Mouse (Mus musculus) layer of hippocampus, postnatal 36 days (tissue): ENCODE results near the gene Chrnd. TPM values are rescaled to one million over a fixed set of nuclear protein-coding genes. Genes with fewer than 3 reads are reported as not detected.

Experiments used
- DNase-seq, 2 experiments: peaks; one replicate each; pipeline ENCODE4 v3.0.0; 2022
- total RNA-seq, 2 experiments: library from RNA; stranded (reverse); gene quantifications; 2 replicates each; pipeline ENCODE4 v1.2.3; 2021

The Chrnd gene
- total RNA-seq: not detected

DNA sequence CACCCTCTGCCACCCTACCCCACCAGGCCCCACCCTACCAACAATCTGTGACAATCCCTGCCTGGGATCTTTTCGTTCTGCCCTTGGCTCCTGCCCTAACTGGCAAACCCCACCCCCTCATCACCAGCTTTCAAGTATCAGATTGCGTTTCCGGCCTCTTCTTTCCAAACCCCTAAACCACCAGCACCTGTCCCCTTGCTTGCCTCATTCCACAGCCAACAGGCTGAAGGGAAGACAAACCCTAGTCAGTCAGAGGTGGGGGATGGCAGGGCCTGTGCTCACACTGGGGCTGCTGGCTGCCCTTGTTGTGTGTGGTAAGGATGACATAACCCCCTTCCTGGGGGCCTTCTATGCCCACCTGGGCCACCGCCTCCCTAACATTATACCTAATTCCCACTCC lies at the start of gene Chrnd:
Gene Chrnd, plus strand, starts transcription at position 179 of the 400 bp plus-strand sequence.
- no peak for DNase-seq

DNA sequence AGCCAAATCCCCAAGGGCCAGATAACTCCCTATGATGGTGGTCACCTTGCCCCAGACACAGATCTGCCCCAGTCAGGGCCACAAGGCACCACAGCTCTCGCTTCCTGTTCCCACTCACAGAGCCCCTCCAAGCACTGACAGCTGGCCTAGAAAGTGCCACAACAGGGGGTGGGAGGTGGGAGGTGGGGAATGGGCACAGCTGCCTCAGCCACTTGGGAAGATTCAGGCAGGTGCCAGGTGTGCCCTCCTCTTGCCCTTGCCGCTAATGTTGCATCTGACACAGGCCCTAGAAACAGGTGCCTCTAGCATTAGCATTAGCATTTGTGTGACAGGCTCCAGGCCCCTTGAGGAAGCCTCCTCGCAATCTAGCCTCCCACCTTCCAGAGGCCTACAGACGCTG lies 48.9 kb upstream of the Chrnd start:
- no peak for DNase-seq

DNA sequence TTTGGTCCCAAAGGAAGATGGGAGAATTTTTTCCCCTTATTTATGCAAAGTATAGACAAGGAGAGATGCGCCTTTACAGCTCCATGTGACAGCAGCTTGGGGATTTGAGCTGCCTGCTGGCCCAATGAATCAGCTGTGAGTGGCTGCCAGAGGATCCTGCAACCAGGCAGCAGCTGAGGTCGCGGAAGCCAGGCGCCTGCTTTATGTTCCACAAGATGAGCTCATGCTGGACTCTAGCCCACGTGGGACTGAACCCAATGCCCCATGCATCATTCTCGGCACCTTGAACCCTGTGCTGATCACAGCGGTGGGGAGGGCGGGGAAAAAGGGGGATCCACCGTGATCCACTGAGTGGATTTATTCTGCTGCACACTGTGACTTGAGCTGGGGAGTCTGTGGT lies 48.0 kb upstream of the Chrnd start:
- peak in 1 of 2 experiments; percentile 23 for DNase-seq

GRCm38 (mm10) chr1:87143141-87143540 lies 47.3 kb upstream of the Chrnd start:
- DNase-seq: no peak

- DNase-seq: no peak
Measured at GRCm38 (mm10) chr1:87149422-87149821, 41.0 kb upstream of the Chrnd start.

- no peak for DNase-seq
Measured at GRCm38 (mm10) chr1:87151286-87151685, 39.1 kb upstream of the Chrnd start.

DNA sequence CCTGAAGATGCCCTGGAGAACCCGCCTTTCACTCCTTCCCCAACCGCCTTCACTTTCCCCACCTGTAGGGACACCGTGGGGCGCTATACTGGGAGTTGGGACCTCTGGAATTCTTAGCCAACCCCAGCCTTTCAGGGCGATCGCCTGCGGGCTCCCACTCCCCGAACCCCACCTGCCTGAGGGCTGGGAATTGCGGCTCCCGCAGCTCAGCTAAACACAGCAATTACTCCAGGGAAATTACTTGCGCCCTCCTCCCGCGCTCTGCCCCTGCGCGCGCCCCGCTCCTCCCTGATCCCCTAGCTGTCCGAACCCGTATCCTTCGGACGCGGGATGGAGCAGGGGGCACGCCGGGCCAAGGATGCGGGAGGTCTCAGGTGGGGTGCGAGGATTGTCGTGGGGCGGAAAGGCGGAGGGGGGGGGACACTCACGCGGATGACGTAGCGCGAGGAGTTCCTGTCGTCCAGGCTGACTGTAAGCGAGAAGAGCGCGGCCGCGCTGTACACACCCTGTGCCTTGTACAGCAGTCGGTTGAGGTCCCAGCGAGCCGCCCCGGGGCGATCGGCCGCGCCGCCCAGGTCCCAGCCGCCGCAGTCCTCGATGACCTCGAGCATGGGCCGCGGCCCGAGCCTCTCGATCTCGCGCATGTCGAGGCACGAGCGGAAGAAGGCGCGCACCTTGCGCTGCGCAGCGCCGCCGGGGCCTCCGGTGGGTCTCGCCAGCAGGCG lies 36.5 kb upstream of the Chrnd start:
- DNase-seq: no peak

DNA sequence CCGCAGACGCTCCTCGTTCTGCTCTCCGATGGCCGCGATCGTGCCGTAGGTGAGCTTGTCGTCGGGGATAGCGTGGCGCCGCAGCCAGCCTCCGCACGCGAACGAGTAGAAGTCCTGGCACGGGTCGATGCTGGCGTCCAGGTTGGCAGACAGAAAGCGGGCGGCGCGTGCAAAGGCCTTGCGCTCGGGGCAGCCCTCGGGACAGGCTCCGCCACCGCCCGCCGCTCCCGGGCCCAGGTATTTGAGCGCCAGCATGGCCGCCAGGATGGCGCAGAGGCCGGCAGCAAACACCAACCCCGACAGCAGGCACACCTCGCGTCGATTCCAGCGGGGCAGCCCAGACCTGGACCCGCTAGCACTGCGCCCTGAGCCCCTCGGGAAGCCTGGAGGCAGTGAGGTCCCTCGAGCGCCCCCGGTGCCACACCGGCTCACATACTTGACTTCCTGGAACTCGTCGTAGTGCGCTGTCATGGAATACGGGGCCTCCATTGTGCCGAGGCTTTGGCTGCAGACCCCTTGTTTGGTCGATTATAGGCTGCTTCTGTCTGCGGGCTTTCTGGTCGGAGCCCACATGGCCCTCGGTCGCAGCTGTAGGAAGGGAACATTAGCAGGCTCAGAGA lies 35.8 kb upstream of the Chrnd start:
- no peak for DNase-seq

- no peak for DNase-seq
Measured at GRCm38 (mm10) chr1:87155531-87156198, 34.7 kb upstream of the Chrnd start.

DNA sequence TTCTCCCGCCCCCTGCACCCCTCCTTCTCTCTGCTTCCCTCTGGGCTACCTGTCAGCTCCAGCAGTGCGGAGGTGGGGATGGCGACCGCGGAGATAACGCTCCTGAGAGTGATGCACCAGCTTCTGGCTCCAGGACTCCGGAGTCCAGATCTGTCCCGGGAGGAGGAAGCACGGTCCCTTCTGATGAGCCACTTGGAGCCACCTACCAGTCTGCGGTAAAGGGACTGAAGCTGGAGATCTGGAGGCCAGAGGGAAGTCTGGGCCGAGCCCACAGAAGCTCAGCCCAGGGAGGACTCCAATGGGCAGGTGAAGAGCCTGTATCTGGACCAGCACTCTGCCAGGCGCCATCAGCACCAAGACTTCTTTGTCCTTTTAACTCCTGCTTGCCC lies 34.2 kb upstream of the Chrnd start, which contains the start of gene Ecel1:
Gene Ecel1, minus strand, starts transcription at position 323 of the 389 bp plus-strand sequence.
- no peak for DNase-seq

GRCm38 (mm10) chr1:87159396-87159795 lies 31.0 kb upstream of the Chrnd start:
- no peak for DNase-seq

- DNase-seq: no peak
Measured at GRCm38 (mm10) chr1:87164164-87164795, 26.1 kb upstream of the Chrnd start.

GRCm38 (mm10) chr1:87164796-87165184 lies 25.6 kb upstream of the Chrnd start:
- no peak for DNase-seq

DNA sequence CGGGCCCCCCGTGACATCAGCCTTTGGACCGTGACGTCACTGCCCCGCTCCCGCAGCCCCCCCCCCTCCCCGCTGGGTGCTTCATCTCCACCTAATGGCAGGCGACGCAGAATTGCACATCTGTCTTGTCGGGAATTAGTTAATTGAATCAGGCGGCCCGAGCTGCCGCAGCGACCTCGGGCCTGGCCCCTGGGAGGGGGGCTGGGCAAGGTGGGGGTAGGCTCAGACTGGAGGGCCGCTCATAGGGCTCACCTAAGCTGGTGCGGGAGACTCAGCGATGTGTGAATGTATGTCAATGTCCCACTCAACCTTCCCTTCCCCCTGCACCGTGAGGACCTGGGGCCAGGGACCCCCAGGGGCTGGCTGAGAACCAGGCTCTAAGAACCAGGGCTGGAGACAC lies 19.9 kb upstream of the Chrnd start:
- DNase-seq: no peak

DNA sequence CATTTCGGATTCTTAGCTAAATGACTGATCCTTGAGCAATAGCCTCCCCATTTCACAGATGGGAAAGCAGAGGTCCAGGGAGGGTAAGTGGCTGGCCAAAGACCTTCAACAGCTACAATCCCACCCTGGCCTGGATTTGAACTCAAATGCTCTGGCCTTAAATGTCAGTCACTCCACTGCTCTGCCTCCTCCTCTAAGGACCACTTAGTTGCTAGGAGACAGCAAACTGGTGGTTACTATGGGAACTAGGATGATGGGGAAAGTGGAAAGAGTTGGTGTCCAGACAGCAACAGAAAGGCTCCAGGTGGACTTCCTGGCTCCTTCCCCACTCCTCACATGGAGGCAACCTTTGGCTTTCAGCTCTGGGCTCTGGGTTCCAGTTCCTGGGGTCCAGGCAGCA lies 19.1 kb upstream of the Chrnd start:
- no peak for DNase-seq

DNA sequence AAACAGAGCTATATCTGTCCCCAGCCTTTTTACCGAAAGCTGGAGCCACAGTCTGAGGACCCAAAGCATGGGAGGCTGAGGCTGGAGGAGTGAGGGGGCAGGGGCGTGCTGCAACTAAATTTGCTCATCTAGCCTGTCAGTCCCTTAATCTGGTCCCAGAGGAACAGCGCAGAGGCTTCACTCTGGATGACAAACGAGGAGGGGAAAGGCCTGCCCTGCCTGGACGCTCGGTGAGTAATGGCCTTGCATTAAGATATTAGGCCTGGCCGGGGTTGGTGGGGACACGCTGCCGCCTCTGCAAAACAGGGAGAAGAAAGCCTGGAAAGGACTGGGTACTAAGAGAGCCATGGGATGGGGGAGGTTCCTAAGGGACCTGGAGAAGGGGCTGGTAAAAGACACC lies 18.1 kb upstream of the Chrnd start:
- no peak for DNase-seq

DNA sequence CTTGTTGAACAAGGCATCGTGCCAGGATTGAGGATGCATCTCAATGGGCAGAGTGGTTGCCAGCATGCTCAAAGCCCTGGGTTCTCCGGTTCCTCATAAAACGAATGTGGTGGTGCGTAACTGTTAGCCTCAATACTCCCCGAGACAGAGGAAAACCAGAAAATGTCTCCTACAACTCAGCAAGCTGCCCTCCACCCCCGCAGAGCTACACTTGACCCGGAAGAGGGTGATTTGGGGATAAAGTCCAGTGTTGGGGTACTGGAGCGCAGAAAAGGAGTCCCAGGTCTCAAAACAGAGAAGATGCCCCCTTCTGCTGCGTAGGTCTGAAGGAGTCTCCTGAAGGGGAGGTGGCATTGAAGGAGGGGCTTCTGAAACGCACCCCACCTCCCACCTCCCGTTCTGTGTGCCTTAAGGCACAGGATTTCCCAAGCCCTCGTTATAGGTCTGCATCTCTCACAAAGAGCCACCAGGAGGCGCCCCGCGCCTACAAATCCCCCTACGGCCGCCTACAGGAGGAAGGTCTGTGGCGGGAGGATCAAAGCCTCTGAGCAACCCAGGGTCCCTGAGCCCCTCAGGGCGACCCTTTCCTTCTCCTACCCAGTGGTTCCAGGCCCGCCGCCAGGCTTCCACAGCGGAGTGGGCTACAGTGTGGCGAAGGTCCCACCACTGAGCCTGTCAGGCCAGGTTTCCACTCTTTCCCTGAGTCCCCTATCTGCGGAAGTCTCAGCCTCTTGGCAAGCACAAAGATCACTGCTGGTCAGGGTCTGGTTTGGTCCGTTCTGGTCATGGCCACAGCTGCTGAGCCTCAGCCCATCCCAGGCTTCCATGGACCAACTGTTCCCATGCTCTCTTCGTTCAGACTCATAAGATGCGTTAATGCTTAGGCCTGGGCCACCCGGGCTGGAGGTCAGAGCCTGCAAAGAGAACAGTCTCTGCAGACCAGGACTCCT lies 16.1 kb upstream of the Chrnd start:
- DNase-seq: peak; percentile 47 to 67

GRCm38 (mm10) chr1:87175852-87176292 lies 14.5 kb upstream of the Chrnd start:
- peak; percentile 60 to 66 for DNase-seq

GRCm38 (mm10) chr1:87180896-87181295 lies 9.5 kb upstream of the Chrnd start:
- DNase-seq: no peak

GRCm38 (mm10) chr1:87183013-87183412 lies 7.4 kb upstream of the Chrnd start, which contains the start of gene Prss56:
Prss56 (plus strand) TSS chr1:87183313.
- no peak for DNase-seq

DNA sequence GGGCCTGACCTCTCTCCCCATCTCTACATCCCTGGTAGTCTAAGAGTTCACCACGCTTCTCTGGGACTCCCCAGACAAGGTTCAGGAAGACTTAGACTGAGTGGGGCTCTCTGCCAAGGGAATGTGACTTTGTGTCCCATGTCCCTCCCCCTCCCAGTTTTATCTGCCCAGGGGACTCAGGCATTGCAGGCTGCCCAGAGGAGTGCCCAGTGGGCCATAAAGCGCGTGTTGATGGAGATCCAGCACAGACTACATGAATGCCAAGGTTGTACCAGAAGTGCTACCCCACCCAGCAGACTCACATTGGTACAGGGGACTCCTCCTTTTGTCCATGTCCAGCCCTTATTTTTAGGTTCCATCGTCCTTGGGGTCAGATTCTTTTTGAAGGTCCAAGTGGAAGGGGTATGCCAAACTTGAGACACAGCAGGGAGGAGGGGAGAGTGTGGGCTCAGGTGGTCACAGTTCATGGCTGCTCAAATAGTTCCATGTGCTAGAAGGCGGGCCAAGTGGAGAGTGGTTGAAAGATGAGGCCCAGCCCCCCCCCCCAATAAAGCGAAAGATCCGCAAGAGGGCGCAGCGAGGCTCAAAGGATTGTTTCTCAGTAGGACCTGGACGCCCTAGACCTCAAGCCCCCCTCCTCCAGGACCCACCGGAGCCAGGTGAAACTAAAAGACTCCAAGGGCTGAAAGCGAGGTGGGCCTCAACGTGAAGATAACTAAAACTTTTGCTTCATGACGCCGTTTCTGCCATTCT lies 6.2 kb upstream of the Chrnd start:
- DNase-seq: no peak
